Mouse (Mus musculus): ENCODE measurements around the gene Thra. TPM values are rescaled to one million over a fixed set of nuclear protein-coding genes. Genes with fewer than 3 reads are reported as not detected.

Gene Thra
- polyA plus RNA-seq, 1 experiment from 2014 or later = 9.8 TPM

Other genes starting within 250 kb of the Thra start
- 0.09 to 0.85 TPM in 2 of 3 replicates, not detected in the other for gene Ikzf3, start 194.6 kb upstream of the Thra start, polyA plus RNA-seq (2018)
- gene Zpbp2, start 189.5 kb upstream of the Thra start, polyA plus RNA-seq (2018) = not detected in 3 replicates
- 12.4 to 23.2 TPM (median 22.9 TPM) in 3 replicates for gene Ormdl3, start 153.3 kb upstream of the Thra start, polyA plus RNA-seq (2018)
- gene Lrrc3c, start 142.3 kb upstream of the Thra start, polyA plus RNA-seq (2018) = not detected in 3 replicates
- gene Gm12355, start 115.0 kb upstream of the Thra start, polyA plus RNA-seq (2018) = 0.68 TPM in 1 of 3 replicates, not detected in the others
- gene Gsdma3, start 114.3 kb upstream of the Thra start, polyA plus RNA-seq (2018) = not detected in 3 replicates
- not detected in 3 replicates for gene Gsdma2, start 93.9 kb upstream of the Thra start, polyA plus RNA-seq (2018)
- gene Gsdma, start 76.3 kb upstream of the Thra start, polyA plus RNA-seq (2018) = not detected in 3 replicates
- gene Psmd3, start 58.1 kb upstream of the Thra start, polyA plus RNA-seq (2018) = 53.4 to 97.2 TPM (median 55.5 TPM) in 3 replicates
- gene Csf3, start 39.4 kb upstream of the Thra start, polyA plus RNA-seq (2018) = not detected in 3 replicates
- 19.2 to 19.9 TPM (median 19.6 TPM) in 3 replicates for gene Med24, start 11.2 kb upstream of the Thra start, polyA plus RNA-seq (2018)
- gene Nr1d1, start 34.7 kb downstream of the Thra start, polyA plus RNA-seq (2018) = 3.0 to 7.6 TPM (median 4.9 TPM) in 3 replicates
- gene Msl1, start 54.9 kb downstream of the Thra start, polyA plus RNA-seq (2018) = 40.0 to 80.9 TPM (median 44.0 TPM) in 3 replicates
- 21.2 to 29.9 TPM (median 22.1 TPM) in 3 replicates for gene Casc3, start 64.3 kb downstream of the Thra start, polyA plus RNA-seq (2018)
- 0.23 to 0.34 TPM (median 0.31 TPM) in 3 replicates for gene Rapgefl1, start 96.1 kb downstream of the Thra start, polyA plus RNA-seq (2018)
- 11.1 to 18.1 TPM (median 11.5 TPM) in 3 replicates for gene Wipf2, start 123.0 kb downstream of the Thra start, polyA plus RNA-seq (2018)
- gene Cdc6, start 167.2 kb downstream of the Thra start, polyA plus RNA-seq (2018) = 0.70 to 13.4 TPM (median 2.2 TPM) in 3 replicates
- gene Rara, start 187.2 kb downstream of the Thra start, polyA plus RNA-seq (2018) = 13.3 to 17.5 TPM (median 13.4 TPM) in 3 replicates
- gene Gjd3, start 242.4 kb downstream of the Thra start, polyA plus RNA-seq (2018) = not detected in 3 replicates